Mouse (Mus musculus) lung, adult 2 months (tissue): Measurements from ENCODE around the gene Ugp2.

Experiments used
- CTCF ChIP-seq: fragments of 200-500 bp; IDR thresholded peaks from 2 replicates; pipeline ENCODE4 v1.5.1; 2011; ENCODE audit warnings: mild to moderate bottlenecking, low read length, control low read depth; ENCODE audit not compliant: insufficient read depth
- POLR2A ChIP-seq: fragments of 200-500 bp; IDR thresholded peaks from 2 replicates; pipeline ENCODE4 v1.6.1; 2011; ENCODE audit warnings: low read depth, mild to moderate bottlenecking, control low read depth, low read length, borderline replicate concordance; ENCODE audit errors: extremely low read depth

DNA sequence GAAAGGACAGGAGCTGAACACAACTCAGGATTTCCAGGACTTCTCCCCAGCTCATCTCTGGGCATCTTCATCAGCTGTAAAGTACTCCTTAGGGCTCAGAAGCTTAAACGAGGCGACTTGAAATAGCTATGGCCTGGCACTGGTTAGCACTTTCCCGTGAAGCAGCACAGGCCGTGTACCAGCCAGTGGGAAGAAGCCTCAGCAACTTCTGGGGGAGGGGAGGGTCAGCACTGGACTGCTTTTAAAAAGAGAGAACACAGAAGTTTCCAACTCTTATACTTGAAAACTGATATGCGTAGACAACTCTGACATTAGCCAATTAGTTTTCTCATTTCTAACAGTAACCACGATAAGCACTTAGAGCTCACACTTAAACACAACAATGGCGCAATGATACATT, 2.5 kb downstream of the Ugp2 start:
- TF ChIP-seq CTCF (no peak), POLR2A (no peak)
